Comparison of ENCODE assay signal across 14 mouse cellular contexts in genomic region chr6:15355852-15356251, GRCm38 (mm10).
A peak's percentile ranks its signal among the peaks of the same experiment; 100 is the strongest.
DNase-seq lines count a peak whose midpoint lies in the region; ATAC-seq and TF ChIP-seq lines count a peak whose summit lies in the region.
"Had no signal": no experiment of that assay in that cellular context is flagged by ENCODE, and none has a peak within 500 bp of the region (broad histone marks: within the 10 kb centered on the region; RNA-seq: fewer than 3 reads in every experiment).

No protein-coding gene starts in this region.

- no peak for ATAC-seq in forebrain, postnatal 0 days
- ATAC-seq in forebrain, embryonic 12.5 days (ENCODE audit: low FRiP score): no peak
- no peak for ATAC-seq in liver, postnatal 0 days
- no peak for ATAC-seq in liver, embryonic 12.5 days
- ATAC-seq: forebrain, embryonic 13.5 days had no signal

- H3K4me1 ChIP-seq in forebrain, postnatal 0 days (ENCODE audit: insufficient read depth): no peaks in the 10 kb centered on the region
- H3K4me1 ChIP-seq in forebrain, embryonic 12.5 days: no peaks in the 10 kb centered on the region
- no peaks in the 10 kb centered on the region for H3K4me1 ChIP-seq in liver, postnatal 0 days (ENCODE audit: insufficient read depth)
- no peaks in the 10 kb centered on the region for H3K4me1 ChIP-seq in liver, embryonic 12.5 days
- H3K4me1 ChIP-seq in E14TG2a.4 (replicated peaks; ENCODE audit: low read depth, low read length): no peaks in the 10 kb centered on the region
- H3K4me1 ChIP-seq: forebrain, embryonic 13.5 days; neural tube, embryonic 13.5 days had no signal

- no peak overlapping the region for H3K4me3 ChIP-seq in forebrain, postnatal 0 days (ENCODE audit: low read depth, low read length)
- no peak overlapping the region for H3K4me3 ChIP-seq in forebrain, embryonic 12.5 days (replicated peaks)
- no peak overlapping the region for H3K4me3 ChIP-seq in liver, postnatal 0 days (ENCODE audit: low read depth, low read length)
- no peak overlapping the region for H3K4me3 ChIP-seq in liver, embryonic 12.5 days
- no peak overlapping the region for H3K4me3 ChIP-seq in E14TG2a.4 (replicated peaks; ENCODE audit: low read length)
- H3K4me3 ChIP-seq: forebrain, embryonic 13.5 days; neural tube, embryonic 13.5 days had no signal

- no peaks in the 10 kb centered on the region for H3K36me3 ChIP-seq in forebrain, postnatal 0 days (ENCODE audit: insufficient read depth)
- H3K36me3 ChIP-seq in forebrain, embryonic 12.5 days (replicated peaks): no peaks in the 10 kb centered on the region
- no peaks in the 10 kb centered on the region for H3K36me3 ChIP-seq in liver, postnatal 0 days (replicated peaks; ENCODE audit: insufficient read depth, low read length)
- no peaks in the 10 kb centered on the region for H3K36me3 ChIP-seq in liver, embryonic 12.5 days
- H3K36me3 ChIP-seq in E14TG2a.4 (ENCODE audit: insufficient read depth, low read length): no peaks in the 10 kb centered on the region
- H3K36me3 ChIP-seq: neural tube, embryonic 13.5 days had no signal

- no peak overlapping the region for H3K4me2 ChIP-seq in forebrain, postnatal 0 days (ENCODE audit: low read depth)
- no peak overlapping the region for H3K4me2 ChIP-seq in forebrain, embryonic 12.5 days
- no peak overlapping the region for H3K4me2 ChIP-seq in liver, postnatal 0 days (ENCODE audit: low read depth, low read length)
- no peak overlapping the region for H3K4me2 ChIP-seq in liver, embryonic 12.5 days
- H3K4me2 ChIP-seq: forebrain, embryonic 13.5 days; hindbrain, embryonic 14.5 days; neural tube, embryonic 13.5 days had no signal

- no peak for DNase-seq in forebrain, postnatal 0 days
- no peak for DNase-seq in liver, postnatal 0 days
- DNase-seq in c-Kit-positive CD71-positive TER-119-positive erythroid progenitor cells, embryonic 14.5 days (ENCODE audit: low spot score): peak; percentile 1
- DNase-seq in ovary, adult 18-20 months (ENCODE audit: low spot score): no peak
- DNase-seq: adrenal gland, adult 8-10 months; cerebellum, adult 8-10 months; heart, adult 11 months; lung, adult 2 months had no signal

- no peak overlapping the region for H3K27ac ChIP-seq in forebrain, postnatal 0 days (ENCODE audit: low read depth, low read length)
- no peak overlapping the region for H3K27ac ChIP-seq in forebrain, embryonic 12.5 days
- H3K27ac ChIP-seq in liver, postnatal 0 days (ENCODE audit: low read depth): no peak overlapping the region
- H3K27ac ChIP-seq in liver, embryonic 12.5 days: no peak overlapping the region
- H3K27ac ChIP-seq: forebrain, embryonic 13.5 days; hindbrain, embryonic 14.5 days; neural tube, embryonic 13.5 days had no signal

- H3K27me3 ChIP-seq in forebrain, postnatal 0 days (ENCODE audit: insufficient read depth, low read length): no peaks in the 10 kb centered on the region
- H3K27me3 ChIP-seq in forebrain, embryonic 12.5 days: no peaks in the 10 kb centered on the region
- H3K27me3 ChIP-seq in liver, postnatal 0 days (ENCODE audit: insufficient read depth, low read length): no peaks in the 10 kb centered on the region
- H3K27me3 ChIP-seq in liver, embryonic 12.5 days (replicated peaks): no peaks in the 10 kb centered on the region
- H3K27me3 ChIP-seq in E14TG2a.4 (ENCODE audit: insufficient read depth, low read length): no peaks in the 10 kb centered on the region
- H3K27me3 ChIP-seq: forebrain, embryonic 13.5 days; neural tube, embryonic 13.5 days had no signal

- TF ChIP-seq EP300 in liver, postnatal 0 days (IDR thresholded peaks at IDR 0.05; ENCODE audit: low read depth): no peak

- H3K9me3 ChIP-seq in forebrain, postnatal 0 days (ENCODE audit: low read length): no peaks in the 10 kb centered on the region
- no peaks in the 10 kb centered on the region for H3K9me3 ChIP-seq in forebrain, embryonic 12.5 days
- no peaks in the 10 kb centered on the region for H3K9me3 ChIP-seq in liver, postnatal 0 days (ENCODE audit: low read length)
- no peaks in the 10 kb centered on the region for H3K9me3 ChIP-seq in liver, embryonic 12.5 days (replicated peaks)
- H3K9me3 ChIP-seq in E14TG2a.4 (ENCODE audit: low read length): no peaks in the 10 kb centered on the region; the same call in 1 of the 2 replicates
- H3K9me3 ChIP-seq: forebrain, embryonic 13.5 days; neural tube, embryonic 13.5 days had no signal

- TF ChIP-seq CTCF in forebrain, postnatal 0 days (IDR thresholded peaks at IDR 0.05; ENCODE audit: low read depth): peak; percentile 29; the same call in 1 of the 2 replicates
- TF ChIP-seq CTCF in liver, postnatal 0 days (IDR thresholded peaks at IDR 0.05; ENCODE audit: low read depth): 0 out of 2 replicates have a peak, but pooled peaks have one; percentile 15
- peak; percentile 45 for TF ChIP-seq CTCF in E14TG2a.4 (conservative IDR thresholded peaks at IDR 0.05; ENCODE audit: low read length)

- no peak overlapping the region for H3K9ac ChIP-seq in forebrain, postnatal 0 days
- H3K9ac ChIP-seq in forebrain, embryonic 12.5 days: no peak overlapping the region
- no peak overlapping the region for H3K9ac ChIP-seq in liver, postnatal 0 days (replicated peaks)
- no peak overlapping the region for H3K9ac ChIP-seq in liver, embryonic 12.5 days
- H3K9ac ChIP-seq: forebrain, embryonic 13.5 days; hindbrain, embryonic 14.5 days; neural tube, embryonic 13.5 days had no signal

- 87% methylated on average over 4 of the region's 4 CpGs for WGBS in forebrain, postnatal 0 days
- 86% methylated on average over 4 of the region's 4 CpGs for WGBS in forebrain, embryonic 12.5 days
- WGBS in liver, postnatal 0 days (ENCODE audit: insufficient replicate concordance): 74% methylated on average over 4 of the region's 4 CpGs
- WGBS in liver, embryonic 12.5 days (ENCODE audit: insufficient replicate concordance): 58% methylated on average over 4 of the region's 4 CpGs
